Mouse (Mus musculus) thymus, adult 2 months (tissue): ENCODE results near the gene Slc25a27.

Source experiments
- CTCF ChIP-seq: fragments of 200-500 bp; IDR thresholded peaks from 2 replicates; pipeline ENCODE4 v1.5.1; 2012; ENCODE audit warnings: mild to moderate bottlenecking, control low read depth, low read length, moderate library complexity, borderline replicate concordance; ENCODE audit not compliant: control insufficient read depth, poor library complexity, insufficient read depth; ENCODE audit errors: extremely low read depth
- POLR2A ChIP-seq: fragments of 200-500 bp; IDR thresholded peaks from 2 replicates; pipeline ENCODE4 v1.6.1; 2012; ENCODE audit warnings: mild to moderate bottlenecking, low read length, control low read depth, moderate library complexity; ENCODE audit not compliant: control insufficient read depth, poor library complexity, insufficient read depth; ENCODE audit errors: extremely low read depth

- TF ChIP-seq CTCF: no peak
- TF ChIP-seq POLR2A: no peak
Measured at GRCm38 (mm10) chr17:43666576-43667289, at the start of gene Slc25a27.
